Mouse (Mus musculus): ENCODE data around the gene Haus3.

DNA sequence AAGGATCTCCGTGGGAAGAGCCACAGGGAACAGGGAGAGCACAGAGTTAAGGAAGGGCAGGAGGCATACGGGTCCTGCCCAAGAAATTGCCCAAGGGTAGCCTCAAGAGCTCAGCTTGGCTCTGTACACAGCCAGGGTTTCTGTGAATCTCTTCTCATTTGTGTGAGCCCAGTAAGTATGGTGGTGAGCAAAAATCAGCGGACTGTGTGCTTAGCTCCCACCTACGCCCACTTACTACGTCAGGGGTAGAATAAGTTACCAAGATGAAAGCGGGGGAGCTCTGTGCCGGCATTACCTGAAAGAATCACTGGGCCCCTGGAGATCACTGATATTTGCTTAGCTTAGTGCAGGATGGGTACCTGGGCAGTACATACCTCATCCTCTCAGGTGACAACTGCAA lies 46.7 kb upstream of the Haus3 start:
- TF ChIP-seq CTCF (IDR thresholded peaks at IDR 0.05; ENCODE audit: control insufficient read depth, insufficient read depth, insufficient replicate concordance, low read depth, low read length) (no peak), POLR2A (IDR thresholded peaks at IDR 0.05; ENCODE audit: control insufficient read depth, low read depth, low read length) (no peak)
